Mouse (Mus musculus) heart, adult 2 months (tissue): ENCODE data around the gene Plch2. TPM values are rescaled to one million over a fixed set of nuclear protein-coding genes. Genes with fewer than 3 reads are reported as not detected.

Experiments
- DNase-seq, 2 experiments: peaks; one replicate each; pipeline ENCODE4 v3.0.0; 2021
- H3K27ac ChIP-seq: fragments of 200-600 bp; 2 replicates; pipeline ENCODE4 v1.8.1; 2022
- H3K27me3 ChIP-seq: fragments of 200-500 bp; 2 replicates; pipeline ENCODE4 v1.6.1; 2012; ENCODE audit warnings: mild to moderate bottlenecking, low read length, inconsistent platforms, mixed read lengths; ENCODE audit not compliant: control insufficient read depth, insufficient read depth
- H3K36me3 ChIP-seq: fragments of 200-500 bp; 2 replicates; pipeline ENCODE4 v1.6.1; 2012; ENCODE audit warnings: low read length, inconsistent platforms; ENCODE audit not compliant: control insufficient read depth, insufficient read depth
- H3K4me1 ChIP-seq: fragments of 200-500 bp; 2 replicates; pipeline ENCODE4 v1.6.1; 2011; ENCODE audit warnings: low read length; ENCODE audit not compliant: control insufficient read depth, insufficient read depth
- H3K4me3 ChIP-seq: fragments of 200-600 bp; 2 replicates; pipeline ENCODE4 v1.8.1; 2022
- H3K79me2 ChIP-seq: fragments of 200-500 bp; replicated peaks from 2 replicates; pipeline ENCODE4 v1.6.1; 2012; ENCODE audit warnings: mild to moderate bottlenecking, inconsistent platforms, low read length, moderate library complexity, mixed read lengths; ENCODE audit not compliant: control insufficient read depth, insufficient read depth
- H3K9ac ChIP-seq: fragments of 200-500 bp; 2 replicates; pipeline ENCODE4 v1.6.1; 2012; ENCODE audit warnings: low read depth, mild to moderate bottlenecking, control low read depth, inconsistent platforms, low read length, mixed read lengths
- CTCF ChIP-seq: fragments of 200-600 bp; IDR thresholded peaks from 2 replicates; pipeline ENCODE4 v1.8.1; 2022; ENCODE audit warnings: antibody characterized with exemption, mild to moderate bottlenecking, moderate library complexity
- EP300 ChIP-seq: fragments of 200-500 bp; IDR thresholded peaks from 2 replicates; pipeline ENCODE4 v1.6.1; 2011; ENCODE audit warnings: low read depth, low read length, control low read depth; ENCODE audit not compliant: insufficient read depth
- POLR2A ChIP-seq: fragments of 200-500 bp; IDR thresholded peaks from 2 replicates; pipeline ENCODE4 v1.6.1; 2011; ENCODE audit warnings: mild to moderate bottlenecking, low read depth, low read length, control low read depth; ENCODE audit not compliant: insufficient read depth
- WGBS: fragments of 180-500 bp; shearing (Covaris S2); methylation state at CpG from one replicate; pipeline ENCODE4 v1.1.7; 2018; 5-methylcytosine and 5-hydroxymethylcytosine counted together
- intact Hi-C: fragments of 180-260 bp; cut with DNase I; formaldehyde crosslinking; loops from one replicate; pipeline ENCODE4 v1.15.1; 2025
- polyA plus RNA-seq: library from polyadenylated mRNA; depleted of rRNA; stranded (reverse); fragments of >200 nt; gene quantifications from 2 replicates; pipeline ENCODE4 v1.2.3, GENCODE M21; 2012
- total RNA-seq, 2 experiments: library from RNA; stranded (reverse); gene quantifications; 2 replicates each; pipeline ENCODE4 v1.2.3; 2021

The Plch2 gene
- total and polyA plus RNA-seq, 3 experiments = 1.1 TPM; not detected in 2

DNA sequence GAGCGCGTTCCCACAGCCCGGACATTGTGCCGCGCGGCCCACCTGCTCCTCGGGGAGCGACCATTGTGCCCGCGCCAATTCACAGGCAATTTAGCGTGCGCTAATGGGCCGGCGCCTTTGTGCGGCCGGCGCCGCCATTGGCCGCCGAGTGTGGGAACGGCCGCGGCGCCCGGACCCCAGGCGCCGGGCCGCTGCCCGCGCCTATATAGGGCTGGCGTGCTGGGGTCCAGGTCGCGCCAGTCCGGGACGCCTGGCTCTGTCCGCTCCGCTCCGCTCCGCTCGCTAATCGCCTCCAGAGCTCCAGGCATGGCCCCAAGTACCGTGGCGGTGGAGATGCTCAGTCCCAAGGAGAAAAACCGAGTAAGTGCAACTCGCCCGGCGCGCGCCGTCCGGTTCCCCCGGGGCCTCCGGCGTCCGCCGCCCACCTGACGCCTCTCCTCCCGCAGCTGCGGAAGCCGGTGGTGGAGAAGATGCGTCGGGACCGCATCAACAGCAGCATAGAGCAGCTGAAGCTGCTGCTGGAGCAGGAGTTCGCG is 95.8 kb downstream of the Plch2 start, which contains the start of gene Hes5:
Gene Hes5 (plus strand): TSS at position 234 of the 536 bp plus-strand sequence.
- peak within 1 kb of the TSS; percentile 65 for H3K4me3 ChIP-seq
- peak within 1 kb of the TSS; percentile 2; the same call in 1 of the 2 replicates for H3K27ac ChIP-seq
- no peaks in the 10 kb centered on the region for H3K36me3 ChIP-seq
- H3K27me3 ChIP-seq = peaks cover 10% of the 10 kb centered on the region
- under 1% methylated on average over 65 of the region's 65 CpGs for whole genome bisulfite sequencing
- H3K4me1 ChIP-seq = peaks cover 6% of the 10 kb centered on the region
- no peaks in the 10 kb centered on the region for H3K79me2 ChIP-seq
- TF ChIP-seq POLR2A (no peak), EP300 (no peak), CTCF (no peak)
- peak within 1 kb of the TSS; percentile 47 for H3K9ac ChIP-seq
- DNase-seq = peak; percentile 35 to 49
- intact Hi-C loops = no loop called here

DNA sequence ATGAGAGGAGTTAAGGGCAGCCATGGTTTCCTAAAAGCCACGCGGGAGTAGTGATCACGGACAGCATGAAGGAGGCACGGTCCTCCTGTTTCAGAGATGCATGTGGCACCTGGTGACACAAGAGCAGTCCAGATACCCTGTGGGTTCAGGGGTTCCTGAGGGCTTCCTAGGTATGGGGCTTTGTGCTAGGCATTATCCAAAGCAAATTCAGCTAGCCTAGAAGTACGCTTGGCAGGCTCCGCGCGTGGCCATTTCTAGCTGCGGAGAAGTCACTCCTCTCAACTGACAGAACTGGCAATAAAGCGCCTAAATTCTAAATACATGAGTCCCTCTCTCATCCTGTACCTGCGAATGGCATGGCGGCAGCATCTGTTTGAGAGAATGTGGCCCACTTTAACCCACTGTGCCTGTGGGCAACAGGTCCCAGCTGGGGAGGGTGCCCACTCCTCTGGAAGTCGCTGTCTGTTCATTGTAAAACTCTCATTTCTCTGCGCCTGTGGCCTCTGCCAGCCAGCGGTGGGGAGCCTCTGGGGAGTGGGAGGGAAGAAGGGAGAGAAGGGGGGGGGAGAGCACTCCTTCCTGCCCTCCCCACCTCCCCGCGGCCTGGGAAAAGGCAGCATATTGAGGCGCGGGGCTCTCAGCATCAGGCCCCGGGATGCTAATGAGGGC is 96.4 kb downstream of the Plch2 start:
- Histone ChIP-seq H3K4me1 (peaks cover 2% of the 10 kb centered on the region), H3K79me2 (no peaks in the 10 kb centered on the region), H3K36me3 (no peaks in the 10 kb centered on the region), H3K27ac (no peak overlapping the region), H3K9ac (peak overlapping the region; percentile 10; the same call in 1 of the 2 replicates), H3K4me3 (peak overlapping the region; percentile 65), H3K27me3 (peaks cover 12% of the 10 kb centered on the region)
- intact Hi-C loops = no loop called here
- no peak for DNase-seq
- WGBS = 39% methylated on average over 20 of the region's 20 CpGs
- TF ChIP-seq POLR2A = no peak

DNA sequence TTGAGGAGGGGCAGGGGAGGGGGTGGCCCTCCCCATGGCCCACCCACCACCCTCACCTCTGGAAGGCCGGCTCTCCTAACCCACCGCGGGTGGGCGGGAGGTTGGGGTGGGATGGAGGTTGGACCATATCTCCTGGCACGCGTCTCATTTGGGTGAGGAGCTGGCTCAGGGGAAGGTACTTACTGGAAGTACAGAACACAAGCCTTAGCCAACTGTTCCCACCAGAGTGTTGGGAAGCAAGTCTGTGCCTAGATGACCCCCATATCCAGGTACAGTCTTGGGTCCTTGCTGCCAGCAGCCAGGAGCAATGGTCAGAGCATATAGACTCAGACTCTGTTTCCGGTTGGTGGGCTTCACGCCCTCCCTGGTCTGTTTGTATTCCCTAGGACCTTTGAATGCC is 98.0 kb downstream of the Plch2 start:
- peaks cover 13% of the 10 kb centered on the region for H3K27me3 ChIP-seq
- H3K4me1 ChIP-seq = peaks cover under 1% of the 10 kb centered on the region
- 31% methylated on average over 8 of the region's 8 CpGs for WGBS
- H3K27ac ChIP-seq = no peak overlapping the region
- no peaks in the 10 kb centered on the region for H3K36me3 ChIP-seq
- DNase-seq = no peak
- H3K4me3 ChIP-seq = no peak overlapping the region
- no peaks in the 10 kb centered on the region for H3K79me2 ChIP-seq
- TF ChIP-seq POLR2A = no peak
- no peak for TF ChIP-seq CTCF
- TF ChIP-seq EP300 = no peak
- no peak overlapping the region for H3K9ac ChIP-seq
- intact Hi-C loops = no loop called here

DNA sequence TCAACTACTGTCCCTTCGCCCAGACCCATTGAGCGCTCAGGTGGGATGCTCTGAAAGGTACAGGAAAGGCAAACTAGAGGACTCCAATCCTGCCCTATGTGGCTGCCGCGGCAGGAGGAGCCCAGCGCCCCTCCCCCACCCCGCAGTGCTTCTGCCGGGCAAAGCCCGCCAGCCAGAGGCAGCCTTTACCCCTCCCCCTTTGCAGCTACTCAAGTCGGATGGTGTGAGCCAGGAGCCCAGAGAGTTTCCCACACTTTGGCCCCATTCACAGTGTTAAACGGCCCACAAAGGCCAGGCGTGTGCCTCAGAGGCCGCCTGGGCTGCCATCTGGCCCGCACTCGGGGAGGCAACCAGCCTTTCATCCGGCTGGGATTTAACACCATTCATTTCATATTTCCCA is 98.4 kb downstream of the Plch2 start:
- TF ChIP-seq CTCF (no peak), EP300 (no peak), POLR2A (no peak)
- WGBS = 6% methylated on average over 15 of the region's 15 CpGs
- Histone ChIP-seq H3K79me2 (no peaks in the 10 kb centered on the region), H3K4me1 (no peaks in the 10 kb centered on the region; the same call in none of the 2 replicates), H3K27me3 (peaks cover 13% of the 10 kb centered on the region), H3K36me3 (no peaks in the 10 kb centered on the region), H3K4me3 (no peak overlapping the region), H3K9ac (no peak overlapping the region), H3K27ac (no peak overlapping the region)
- no peak for DNase-seq
- intact Hi-C loops = no loop called here

DNA sequence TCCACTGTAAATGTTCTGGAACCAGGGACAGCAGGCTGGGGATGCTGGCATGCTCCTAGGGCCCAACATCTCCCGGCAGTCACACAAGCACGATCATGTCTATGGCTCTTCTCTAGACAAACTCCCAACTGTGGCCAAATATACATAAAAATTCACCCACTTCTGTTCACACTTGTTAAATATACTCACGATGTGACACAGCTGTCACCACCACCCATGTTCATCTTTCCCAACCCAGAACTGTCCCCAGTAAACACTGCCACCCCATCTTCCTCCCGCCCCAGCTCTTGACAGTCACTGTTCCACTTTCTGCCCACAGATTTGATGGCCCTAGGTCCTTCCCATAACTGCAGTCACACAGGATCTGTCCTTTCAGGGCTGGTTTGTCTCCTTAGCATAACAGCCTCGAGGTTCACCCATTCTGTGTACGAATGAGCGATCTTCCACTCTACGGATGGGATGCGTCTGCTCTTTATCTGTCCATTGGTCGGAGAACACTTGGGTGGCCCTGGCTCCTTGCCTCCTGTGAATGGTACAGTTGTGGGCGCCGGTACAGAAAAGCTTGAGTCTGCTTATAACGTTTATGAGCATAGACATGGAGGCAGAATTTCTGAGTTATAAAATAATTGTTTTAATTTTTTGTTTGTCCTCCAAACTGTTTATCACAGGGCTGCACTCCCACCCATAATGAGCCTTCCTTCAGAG is 99.1 kb downstream of the Plch2 start:
- WGBS = 56% methylated on average over 13 of the region's 13 CpGs
- Histone ChIP-seq H3K36me3 (no peaks in the 10 kb centered on the region), H3K79me2 (no peaks in the 10 kb centered on the region), H3K4me3 (no peak overlapping the region), H3K27ac (no peak overlapping the region), H3K4me1 (no peaks in the 10 kb centered on the region; the same call in 1 of the 2 replicates), H3K27me3 (peaks cover 16% of the 10 kb centered on the region), H3K9ac (no peak overlapping the region)
- TF ChIP-seq CTCF = no peak
- TF ChIP-seq POLR2A = no peak
- TF ChIP-seq EP300 = no peak
- intact Hi-C loops = no loop called here
- no peak for DNase-seq

DNA sequence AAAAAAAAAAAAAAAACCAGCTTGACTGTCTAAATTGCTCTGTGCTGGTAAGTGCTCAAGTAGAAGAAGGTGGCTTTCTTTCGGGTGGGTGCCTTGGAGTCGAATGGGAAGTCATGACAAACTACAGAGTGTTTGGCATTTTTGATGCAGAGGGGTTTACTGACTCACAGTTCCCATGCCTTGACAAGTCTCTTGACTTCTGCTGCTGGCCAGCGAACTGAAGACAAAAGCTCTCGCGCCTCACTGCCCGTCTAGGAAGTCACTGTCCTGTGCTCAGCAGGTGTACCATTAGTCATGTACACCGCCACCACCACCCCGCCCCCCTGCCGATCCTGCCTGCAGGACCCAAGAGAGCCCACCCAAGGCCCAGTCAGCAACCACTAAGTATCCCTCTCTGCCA is 100.0 kb downstream of the Plch2 start:
- H3K4me3 ChIP-seq = no peak overlapping the region
- H3K27ac ChIP-seq = no peak overlapping the region
- no peaks in the 10 kb centered on the region; the same call in 1 of the 2 replicates for H3K4me1 ChIP-seq
- WGBS = 49% methylated on average over 9 of the region's 9 CpGs
- H3K9ac ChIP-seq = no peak overlapping the region
- DNase-seq = no peak
- peaks cover 16% of the 10 kb centered on the region for H3K27me3 ChIP-seq
- H3K36me3 ChIP-seq = no peaks in the 10 kb centered on the region
- H3K79me2 ChIP-seq = no peaks in the 10 kb centered on the region
- no peak for TF ChIP-seq POLR2A
- no peak for TF ChIP-seq CTCF
- TF ChIP-seq EP300 = no peak
- intact Hi-C loops = no loop called here
